Mouse (Mus musculus): Measurements from ENCODE around the gene Prn.

Gene Prn

GRCm38 (mm10) chr2:131996369-131996768, 86.6 kb downstream of the Prn start:
- DNase-seq (ENCODE audit: low read depth) = no peak

GRCm38 (mm10) chr2:131997356-131997755, 87.6 kb downstream of the Prn start:
- no peak for DNase-seq (ENCODE audit: low read depth)

- DNase-seq (ENCODE audit: low read depth) = no peak
These were observed 92.1 kb downstream of the Prn start for GRCm38 (mm10) chr2:132001696-132002334.

GRCm38 (mm10) chr2:132003916-132004315, 94.2 kb downstream of the Prn start:
- DNase-seq (ENCODE audit: low read depth) = no peak

- no peak for DNase-seq (ENCODE audit: low read depth)
These were observed 94.9 kb downstream of the Prn start for GRCm38 (mm10) chr2:132004495-132005136.

- no peak for DNase-seq (ENCODE audit: low read depth)
These were observed 95.7 kb downstream of the Prn start for GRCm38 (mm10) chr2:132005445-132005844.

All from fibroblast of lung, adult 2 months (primary cell).